14 mouse cellular contexts compared by ENCODE assay signal in genomic region chr2:169156908-169157307, GRCm38 (mm10).
DNase-seq lines count a peak whose midpoint lies in the region; ATAC-seq lines count a peak whose summit lies in the region.
"Had no signal": no experiment of that assay in that cellular context is flagged by ENCODE, and none has a peak within 500 bp of the region (broad histone marks: within the 10 kb centered on the region; RNA-seq: fewer than 3 reads in every experiment).

No protein-coding gene starts in this region.

- H3K4me3 ChIP-seq in heart, embryonic 16.5 days (ENCODE audit: low read length) = no peak overlapping the region
- H3K4me3 ChIP-seq in heart, embryonic 12.5 days = no peak overlapping the region
- no peak overlapping the region for H3K4me3 ChIP-seq in intestine, embryonic 15.5 days (replicated peaks)
- H3K4me3 ChIP-seq: forebrain, embryonic 15.5 days; midbrain, embryonic 15.5 days had no signal

- H3K36me3 ChIP-seq in heart, embryonic 16.5 days (ENCODE audit: control insufficient read depth, insufficient read depth) = no peaks in the 10 kb centered on the region
- no peaks in the 10 kb centered on the region for H3K36me3 ChIP-seq in heart, embryonic 12.5 days
- no peaks in the 10 kb centered on the region for H3K36me3 ChIP-seq in intestine, embryonic 15.5 days
- H3K36me3 ChIP-seq: forebrain, embryonic 15.5 days; midbrain, embryonic 15.5 days had no signal

- peaks cover 3% of the 10 kb centered on the region; the same call in 1 of the 2 replicates for H3K27me3 ChIP-seq in heart, embryonic 16.5 days (ENCODE audit: control insufficient read depth, insufficient read depth, low read length)
- H3K27me3 ChIP-seq in heart, embryonic 12.5 days (replicated peaks) = no peaks in the 10 kb centered on the region; the same call in 1 of the 2 replicates
- no peaks in the 10 kb centered on the region for H3K27me3 ChIP-seq in intestine, embryonic 15.5 days (replicated peaks)
- H3K27me3 ChIP-seq: forebrain, embryonic 15.5 days; midbrain, embryonic 15.5 days had no signal

- H3K9me3 ChIP-seq in heart, embryonic 16.5 days (replicated peaks; ENCODE audit: control insufficient read depth, low read length) = no peaks in the 10 kb centered on the region
- no peaks in the 10 kb centered on the region for H3K9me3 ChIP-seq in heart, embryonic 12.5 days (replicated peaks)
- no peaks in the 10 kb centered on the region for H3K9me3 ChIP-seq in intestine, embryonic 15.5 days
- H3K9me3 ChIP-seq: forebrain, embryonic 15.5 days; midbrain, embryonic 15.5 days had no signal

- no peaks in the 10 kb centered on the region for H3K4me1 ChIP-seq in heart, embryonic 16.5 days (ENCODE audit: control insufficient read depth, insufficient read depth, low read length)
- H3K4me1 ChIP-seq in heart, embryonic 12.5 days (replicated peaks) = 0 out of 2 replicates have a peak, but pooled peaks cover 5% of the 10 kb centered on the region
- H3K4me1 ChIP-seq in intestine, embryonic 15.5 days (replicated peaks) = 0 out of 2 replicates have a peak, but pooled peaks cover 5% of the 10 kb centered on the region

- no peak overlapping the region for H3K9ac ChIP-seq in heart, embryonic 16.5 days (ENCODE audit: low read length)
- no peak overlapping the region for H3K9ac ChIP-seq in heart, embryonic 12.5 days
- no peak overlapping the region for H3K9ac ChIP-seq in intestine, embryonic 15.5 days
- H3K9ac ChIP-seq: forebrain, embryonic 15.5 days; midbrain, embryonic 15.5 days had no signal

- peak; percentile 38 for ATAC-seq in heart, embryonic 16.5 days (replicated peaks; ENCODE audit: extremely low read depth, insufficient read depth, low FRiP score)
- no peak for ATAC-seq in heart, embryonic 12.5 days (ENCODE audit: insufficient number of reproducible peaks, low FRiP score)
- ATAC-seq in intestine, embryonic 15.5 days = no peak
- ATAC-seq: forebrain, embryonic 15.5 days; midbrain, embryonic 15.5 days had no signal

- WGBS in heart, embryonic 16.5 days = 57% methylated on average over 8 of the region's 8 CpGs
- 55% methylated on average over 8 of the region's 8 CpGs for WGBS in heart, embryonic 12.5 days
- WGBS in intestine, embryonic 15.5 days = 51% methylated on average over 8 of the region's 8 CpGs

- H3K4me2 ChIP-seq in heart, embryonic 16.5 days (ENCODE audit: low read depth, low read length) = no peak overlapping the region
- H3K4me2 ChIP-seq in heart, embryonic 12.5 days = no peak overlapping the region
- no peak overlapping the region for H3K4me2 ChIP-seq in intestine, embryonic 15.5 days (replicated peaks)
- H3K4me2 ChIP-seq: forebrain, embryonic 15.5 days; liver, embryonic 11.5 days; midbrain, embryonic 15.5 days had no signal

- DNase-seq in kidney, postnatal 10 days = peak; percentile 46
- no peak for DNase-seq in kidney, adult 11 months
- DNase-seq in embryo, embryonic 10.5 days (ENCODE audit: low spot score) = peak; percentile 32
- peak; percentile 7 for DNase-seq in kidney, postnatal 14 days
- DNase-seq in thymus, postnatal 10 days (ENCODE audit: low spot score in 2 of 2) = no peak
- DNase-seq: cerebellum, adult 18-20 months; heart, adult 11 months; right cerebral cortex, postnatal 14 days had no signal

- no peak overlapping the region for H3K27ac ChIP-seq in heart, embryonic 16.5 days (ENCODE audit: low read length)
- no peak overlapping the region for H3K27ac ChIP-seq in heart, embryonic 12.5 days (ENCODE audit: poor library complexity, severe bottlenecking)
- H3K27ac ChIP-seq in intestine, embryonic 15.5 days = no peak overlapping the region
- H3K27ac ChIP-seq: forebrain, embryonic 15.5 days; midbrain, embryonic 15.5 days had no signal

Comparison
In these comparisons a context has a peak if more than half of its experiments do, and no peak if none do; other contexts are left out.
1. DNase-seq: peak in kidney, postnatal 10 days (single experiment), embryo, embryonic 10.5 days (single experiment) and kidney, postnatal 14 days (single experiment); none in kidney, adult 11 months (single experiment) and thymus, postnatal 10 days (0 of 2).